Mouse (Mus musculus): ENCODE data around the gene Map2k5. TPM values are rescaled to one million over a fixed set of nuclear protein-coding genes. Genes with fewer than 3 reads are reported as not detected.

The Map2k5 gene
- total RNA-seq (2021), result 10 to 100 TPM; 35.3 to 36.2 TPM
- long read RNA-seq, experiment 1, transcript Map2k5-201 (22 exons, 2,310 nt), result major isoform, 17 of 41 reads
- long read RNA-seq, experiment 1, partial matches to known transcripts, result 5 of 41 reads
- long read RNA-seq, experiment 1, other reads (novel, unspliced or antisense), result 19 of 41 reads
- long read RNA-seq, experiment 2, transcript Map2k5-201 (22 exons, 2,310 nt), result major isoform, 24 of 54 reads
- long read RNA-seq, experiment 2, partial matches to known transcripts, result 8 of 54 reads
- long read RNA-seq, experiment 2, other reads (novel, unspliced or antisense), result 21 of 54 reads

- DNase-seq (ENCODE audit: low spot score in 2 of 2), result peak; percentile 90 to 93
Observed at GRCm38 (mm10) chr9:63377270-63378142, at the start of gene Map2k5. Gene Map2k5 (minus strand): TSS chr9:63377902.

- peak in 1 of 2 experiments; percentile 18 for DNase-seq (ENCODE audit: low spot score in 2 of 2)
Observed at GRCm38 (mm10) chr9:63421096-63421736, 43.5 kb upstream of the Map2k5 start.

GRCm38 (mm10) chr9:63420396-63420795 lies 42.7 kb upstream of the Map2k5 start:
- DNase-seq (ENCODE audit: low spot score in 2 of 2), result no peak

GRCm38 (mm10) chr9:63400176-63400575 lies 22.5 kb upstream of the Map2k5 start:
- DNase-seq (ENCODE audit: low spot score in 2 of 2), result no peak

- no peak for DNase-seq (ENCODE audit: low spot score in 2 of 2)
Observed at GRCm38 (mm10) chr9:63399463-63399815, 21.7 kb upstream of the Map2k5 start.

- DNase-seq (ENCODE audit: low spot score in 2 of 2), result peak; percentile 92
Observed at GRCm38 (mm10) chr9:63398611-63399462, 21.1 kb upstream of the Map2k5 start, which contains the start of gene 2300009A05Rik. Gene 2300009A05Rik (minus strand): TSS chr9:63399246.

- peak in 1 of 2 experiments; percentile 35 for DNase-seq (ENCODE audit: low spot score in 2 of 2)
Observed at GRCm38 (mm10) chr9:63395612-63396011, 17.9 kb upstream of the Map2k5 start.

- DNase-seq (ENCODE audit: low spot score in 2 of 2), result no peak
Observed at GRCm38 (mm10) chr9:63391307-63391706, 13.6 kb upstream of the Map2k5 start.

GRCm38 (mm10) chr9:63382761-63383160 lies 5.1 kb upstream of the Map2k5 start:
- no peak for DNase-seq (ENCODE audit: low spot score in 2 of 2)

- no peak for DNase-seq (ENCODE audit: low spot score in 2 of 2)
Observed at GRCm38 (mm10) chr9:63380326-63380725, 2.6 kb upstream of the Map2k5 start.

GRCm38 (mm10) chr9:63378174-63378573 lies 472 bp upstream of the Map2k5 start:
- DNase-seq (ENCODE audit: low spot score in 2 of 2), result no peak

- no peak for DNase-seq (ENCODE audit: low spot score in 2 of 2)
Observed at GRCm38 (mm10) chr9:63373315-63373714, 4.4 kb downstream of the Map2k5 start.

GRCm38 (mm10) chr9:63372541-63372940 lies 5.2 kb downstream of the Map2k5 start:
- no peak for DNase-seq (ENCODE audit: low spot score in 2 of 2)

- DNase-seq (ENCODE audit: low spot score in 2 of 2), result no peak
Observed at GRCm38 (mm10) chr9:63360410-63360809, 17.3 kb downstream of the Map2k5 start.

GRCm38 (mm10) chr9:63359016-63359415 lies 18.7 kb downstream of the Map2k5 start:
- DNase-seq (ENCODE audit: low spot score in 2 of 2), result no peak

GRCm38 (mm10) chr9:63356721-63357120 lies 21.0 kb downstream of the Map2k5 start:
- DNase-seq (ENCODE audit: low spot score in 2 of 2), result no peak

- no peak for DNase-seq (ENCODE audit: low spot score in 2 of 2)
Observed at GRCm38 (mm10) chr9:63356278-63356677, 21.4 kb downstream of the Map2k5 start.

- DNase-seq (ENCODE audit: low spot score in 2 of 2), result no peak
Observed at GRCm38 (mm10) chr9:63354168-63354567, 23.5 kb downstream of the Map2k5 start.

- no peak for DNase-seq (ENCODE audit: low spot score in 2 of 2)
Observed at GRCm38 (mm10) chr9:63350030-63350429, 27.7 kb downstream of the Map2k5 start.

GRCm38 (mm10) chr9:63349241-63349640 lies 28.5 kb downstream of the Map2k5 start:
- no peak for DNase-seq (ENCODE audit: low spot score in 2 of 2)

- DNase-seq (ENCODE audit: low spot score in 2 of 2), result no peak
Observed at GRCm38 (mm10) chr9:63348146-63348545, 29.6 kb downstream of the Map2k5 start.
